Mouse (Mus musculus): Measurements from ENCODE around the gene Itpka. TPM values are rescaled to one million over a fixed set of nuclear protein-coding genes. Genes with fewer than 3 reads are reported as not detected.

Gene Itpka
- polyA plus RNA-seq, 1 experiment from 2014 or later = 4.1 TPM

DNA sequence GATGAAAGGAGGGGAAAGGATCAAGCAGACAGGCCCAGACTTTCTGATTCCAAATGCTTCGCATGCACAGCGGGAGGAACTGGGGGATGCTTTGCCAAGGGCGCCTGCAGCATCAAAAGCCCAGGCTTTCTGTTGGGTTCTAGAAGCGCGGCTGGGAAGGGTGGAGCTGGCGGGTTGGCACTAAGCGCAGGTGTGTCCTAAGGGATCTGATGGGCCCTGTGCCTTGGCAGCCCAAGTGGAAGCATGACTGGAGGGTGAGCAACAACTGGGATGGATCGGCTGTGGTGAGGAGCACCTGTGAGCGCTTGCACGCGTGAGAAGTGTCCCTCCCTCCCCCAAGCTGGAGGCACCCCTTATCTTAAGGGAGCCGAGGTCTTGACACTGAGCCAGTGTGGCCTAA, 5.0 kb upstream of the Itpka start:
- Histone ChIP-seq H3K27ac (no peak overlapping the region), H3K27me3 (replicated peaks) (peaks cover 34% of the 10 kb centered on the region), H3K9me3 (replicated peaks) (no peaks in the 10 kb centered on the region), H3K4me3 (no peak overlapping the region), H3K4me2 (no peak overlapping the region), H3K4me1 (peaks cover 24% of the 10 kb centered on the region), H3K36me3 (peaks cover 29% of the 10 kb centered on the region), H3K9ac (no peak overlapping the region)
- no peak for ATAC-seq
- 26% methylated on average over 12 of the region's 12 CpGs for WGBS (ENCODE audit: insufficient replicate concordance)

DNA sequence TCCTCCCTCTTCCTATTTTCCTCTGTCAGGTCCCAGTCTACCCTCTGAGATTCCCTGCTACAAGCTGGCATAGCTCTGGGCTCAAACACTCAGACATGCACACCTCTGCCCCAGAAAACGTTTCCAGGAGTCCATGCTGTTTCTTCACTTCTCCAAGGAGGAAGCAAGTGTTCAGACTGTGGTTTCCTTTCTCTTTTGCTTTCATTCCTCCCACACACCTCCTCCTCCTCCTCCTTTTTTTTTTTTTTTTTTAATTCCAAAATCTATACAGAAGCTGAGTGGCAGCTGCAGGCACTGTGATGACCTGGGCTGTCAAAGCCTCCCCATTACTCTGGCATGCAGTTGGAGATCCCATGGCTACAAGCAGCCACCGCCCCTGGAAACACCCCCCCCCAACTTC, 1.6 kb upstream of the Itpka start:
- peaks cover 65% of the 10 kb centered on the region for H3K27me3 ChIP-seq (replicated peaks)
- no peaks in the 10 kb centered on the region for H3K36me3 ChIP-seq
- H3K9me3 ChIP-seq (replicated peaks) = no peaks in the 10 kb centered on the region
- H3K27ac ChIP-seq = no peak overlapping the region
- peaks cover 57% of the 10 kb centered on the region for H3K4me1 ChIP-seq
- H3K4me2 ChIP-seq = peak overlapping the region; percentile 97
- no peak overlapping the region for H3K4me3 ChIP-seq
- ATAC-seq = no peak
- H3K9ac ChIP-seq = no peak overlapping the region
- 20% methylated on average over 2 of the region's 2 CpGs for WGBS (ENCODE audit: insufficient replicate concordance)

GRCm38 (mm10) chr2:119742461-119743175, 481 bp downstream of the Itpka start:
- H3K4me3 ChIP-seq = peak overlapping the region; percentile 72
- H3K9ac ChIP-seq = peak overlapping the region; percentile 69
- H3K4me2 ChIP-seq = peak overlapping the region; percentile 97
- peak; percentile 17 for ATAC-seq
- WGBS (ENCODE audit: insufficient replicate concordance) = under 1% methylated on average over 69 of the region's 70 CpGs
- H3K36me3 ChIP-seq = no peaks in the 10 kb centered on the region
- peak overlapping the region; percentile 45 for H3K27ac ChIP-seq
- H3K9me3 ChIP-seq (replicated peaks) = no peaks in the 10 kb centered on the region
- H3K27me3 ChIP-seq (replicated peaks) = peaks cover 74% of the 10 kb centered on the region
- H3K4me1 ChIP-seq = peaks cover 56% of the 10 kb centered on the region

GRCm38 (mm10) chr2:119743176-119743807, 1.2 kb downstream of the Itpka start:
- Histone ChIP-seq H3K9me3 (replicated peaks) (no peaks in the 10 kb centered on the region), H3K4me2 (peak overlapping the region; percentile 97), H3K27me3 (replicated peaks) (peaks cover 75% of the 10 kb centered on the region), H3K36me3 (no peaks in the 10 kb centered on the region), H3K4me1 (peaks cover 56% of the 10 kb centered on the region), H3K9ac (peak overlapping the region; percentile 69), H3K27ac (no peak overlapping the region), H3K4me3 (peak overlapping the region; percentile 72)
- WGBS (ENCODE audit: insufficient replicate concordance) = 9% methylated on average over 28 of the region's 31 CpGs
- ATAC-seq = no peak

DNA sequence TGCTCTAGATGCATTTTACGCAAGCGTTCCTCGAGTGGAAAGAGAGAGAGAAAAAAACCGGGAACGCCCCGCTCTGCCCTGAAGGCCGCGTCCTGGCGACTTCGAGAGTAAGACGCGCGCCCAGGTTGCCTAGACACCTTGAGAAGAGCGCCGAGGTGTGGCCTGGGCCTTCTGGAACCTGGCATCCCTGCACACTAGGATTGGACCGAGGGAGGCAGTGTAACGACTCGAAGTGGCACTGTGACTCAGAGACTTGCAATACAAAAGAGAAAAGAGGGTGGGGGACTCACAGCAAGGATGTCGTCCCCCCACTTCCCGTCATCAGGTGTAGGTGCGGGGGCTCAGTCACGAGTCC, 1.6 kb downstream of the Itpka start:
- Histone ChIP-seq H3K4me2 (peak overlapping the region; percentile 97), H3K36me3 (no peaks in the 10 kb centered on the region), H3K4me3 (peak overlapping the region; percentile 72), H3K9ac (0 out of 2 replicates have a peak overlapping the region, but pooled peaks have one; percentile 22), H3K9me3 (replicated peaks) (no peaks in the 10 kb centered on the region), H3K4me1 (peaks cover 56% of the 10 kb centered on the region), H3K27ac (no peak overlapping the region), H3K27me3 (replicated peaks) (peaks cover 75% of the 10 kb centered on the region)
- WGBS (ENCODE audit: insufficient replicate concordance) = 8% methylated on average over 22 of the region's 22 CpGs
- ATAC-seq = no peak

DNA sequence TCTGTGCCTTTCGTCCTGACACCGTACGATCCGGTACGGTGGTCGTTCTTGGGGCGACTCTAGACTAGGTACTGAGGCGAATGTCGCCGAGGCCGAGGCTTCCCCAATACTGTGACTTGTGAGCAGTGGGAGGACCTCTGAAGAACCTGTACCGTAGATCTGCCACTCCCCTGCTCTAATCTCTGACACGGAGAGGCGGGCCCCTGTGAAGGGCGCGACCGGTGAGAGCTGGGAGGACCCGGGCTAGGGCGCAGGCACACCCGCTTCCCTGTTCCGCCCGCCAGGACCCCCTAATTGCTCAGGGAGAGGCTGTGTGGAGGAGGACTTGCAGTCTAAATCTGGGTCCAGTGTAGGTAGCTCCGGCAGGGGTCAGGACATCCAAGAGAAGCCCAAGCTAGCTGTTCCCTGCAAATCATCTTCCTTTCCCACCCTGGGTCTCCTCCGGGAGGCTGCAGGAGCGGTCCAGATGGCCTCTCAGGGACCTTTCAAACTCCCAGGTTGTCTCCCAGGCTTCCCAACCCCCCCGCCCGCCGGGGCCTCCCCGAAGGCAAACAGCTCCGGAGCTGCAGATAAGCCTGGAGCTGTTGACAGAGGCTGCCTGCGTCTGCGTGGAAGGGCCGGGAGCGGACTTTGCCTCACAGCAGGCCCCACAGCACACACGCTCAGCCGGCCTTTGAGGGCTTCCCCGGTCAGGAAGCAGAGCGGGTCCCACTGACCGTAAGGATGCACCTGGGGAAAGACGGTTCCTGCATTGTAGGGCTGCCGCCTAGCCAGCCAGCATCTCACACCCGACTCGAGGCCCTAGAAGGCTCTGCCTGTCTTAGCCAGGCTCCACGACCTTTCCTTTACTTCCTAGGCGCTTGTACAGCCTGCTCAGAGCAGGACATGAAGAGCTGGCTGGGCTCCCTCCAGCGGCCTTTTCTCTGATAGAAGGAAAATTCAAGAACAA, 2.3 kb downstream of the Itpka start:
- Histone ChIP-seq H3K27ac (peak overlapping the region; percentile 34), H3K27me3 (replicated peaks) (peaks cover 75% of the 10 kb centered on the region), H3K9me3 (replicated peaks) (no peaks in the 10 kb centered on the region), H3K4me1 (peaks cover 56% of the 10 kb centered on the region), H3K9ac (peak overlapping the region; percentile 37), H3K4me2 (peak overlapping the region; percentile 97), H3K4me3 (peak overlapping the region; percentile 72), H3K36me3 (no peaks in the 10 kb centered on the region)
- 3% methylated on average over 46 of the region's 46 CpGs for WGBS (ENCODE audit: insufficient replicate concordance)
- ATAC-seq = peak; percentile 81

DNA sequence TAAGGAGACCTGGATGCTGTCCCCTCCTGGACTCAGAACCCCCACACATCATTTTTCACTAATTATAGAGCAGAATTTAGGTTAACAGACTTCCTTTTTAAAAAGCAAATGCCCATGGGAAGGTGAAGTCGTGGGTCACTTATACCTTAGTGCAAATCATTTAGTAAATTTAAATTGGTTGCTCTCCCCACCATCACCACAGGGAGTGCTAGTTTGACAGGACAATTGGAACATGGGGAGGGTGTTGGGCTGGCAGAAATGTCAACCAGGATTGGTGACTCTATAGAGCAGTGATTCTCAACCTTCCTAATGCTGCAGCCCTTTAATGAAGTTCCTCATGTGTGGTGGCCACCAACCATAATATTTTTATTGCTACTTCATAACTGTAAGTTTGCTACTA, 3.1 kb downstream of the Itpka start:
- H3K9ac ChIP-seq = no peak overlapping the region
- H3K4me1 ChIP-seq = peaks cover 56% of the 10 kb centered on the region
- peak overlapping the region; percentile 97; the same call in 1 of the 2 replicates for H3K4me2 ChIP-seq
- WGBS (ENCODE audit: insufficient replicate concordance) = 8% methylated on average over 1 of the region's 1 CpGs
- H3K27me3 ChIP-seq (replicated peaks) = peaks cover 81% of the 10 kb centered on the region
- no peaks in the 10 kb centered on the region for H3K9me3 ChIP-seq (replicated peaks)
- no peaks in the 10 kb centered on the region for H3K36me3 ChIP-seq
- ATAC-seq = no peak
- peak overlapping the region; percentile 34; the same call in 1 of the 2 replicates for H3K27ac ChIP-seq
- H3K4me3 ChIP-seq = no peak overlapping the region

- H3K27me3 ChIP-seq (replicated peaks) = peaks cover 97% of the 10 kb centered on the region
- ATAC-seq = no peak
- no peak overlapping the region for H3K27ac ChIP-seq
- H3K4me1 ChIP-seq = peaks cover 34% of the 10 kb centered on the region
- H3K9me3 ChIP-seq (replicated peaks) = no peaks in the 10 kb centered on the region
- H3K4me3 ChIP-seq = no peak overlapping the region
- no peak overlapping the region for H3K9ac ChIP-seq
- no peak overlapping the region for H3K4me2 ChIP-seq
- 64% methylated on average over 7 of the region's 7 CpGs for WGBS (ENCODE audit: insufficient replicate concordance)
- H3K36me3 ChIP-seq = no peaks in the 10 kb centered on the region
Observed at GRCm38 (mm10) chr2:119747554-119747953, 5.4 kb downstream of the Itpka start.

DNA sequence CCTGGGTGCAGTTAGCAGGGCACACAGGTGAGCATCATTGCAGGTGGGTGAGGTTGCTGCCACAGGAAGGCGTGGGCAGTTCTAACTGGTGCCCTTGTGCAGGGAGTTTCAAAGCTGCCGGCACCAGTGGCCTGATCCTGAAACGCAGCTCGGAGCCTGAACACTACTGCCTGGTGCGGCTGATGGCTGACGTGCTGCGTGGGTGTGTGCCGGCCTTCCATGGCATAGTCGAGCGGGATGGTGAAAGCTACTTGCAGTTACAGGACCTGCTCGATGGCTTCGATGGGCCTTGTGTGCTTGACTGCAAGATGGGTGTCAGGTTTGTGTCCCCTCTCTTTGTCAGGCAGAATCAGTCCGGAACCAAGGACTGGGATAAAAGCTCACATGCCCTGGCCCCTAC, 7.1 kb downstream of the Itpka start:
- Histone ChIP-seq H3K27me3 (replicated peaks) (peaks cover 97% of the 10 kb centered on the region), H3K4me1 (peaks cover 17% of the 10 kb centered on the region), H3K36me3 (no peaks in the 10 kb centered on the region), H3K4me2 (no peak overlapping the region), H3K9me3 (replicated peaks) (no peaks in the 10 kb centered on the region), H3K9ac (no peak overlapping the region), H3K27ac (no peak overlapping the region), H3K4me3 (no peak overlapping the region)
- WGBS (ENCODE audit: insufficient replicate concordance) = 63% methylated on average over 13 of the region's 13 CpGs
- ATAC-seq = no peak

- Histone ChIP-seq H3K27me3 (replicated peaks) (peaks cover 98% of the 10 kb centered on the region), H3K9me3 (replicated peaks) (no peaks in the 10 kb centered on the region), H3K4me3 (peak overlapping the region; percentile 62), H3K9ac (peak overlapping the region; percentile 41; the same call in 1 of the 2 replicates), H3K4me1 (peaks cover 18% of the 10 kb centered on the region), H3K27ac (no peak overlapping the region), H3K36me3 (no peaks in the 10 kb centered on the region), H3K4me2 (peak overlapping the region; percentile 87)
- 7% methylated on average over 31 of the region's 31 CpGs for WGBS (ENCODE audit: insufficient replicate concordance)
- ATAC-seq = no peak
Observed at GRCm38 (mm10) chr2:119757601-119758100, 15.5 kb downstream of the Itpka start.

- WGBS (ENCODE audit: insufficient replicate concordance) = 1% methylated on average over 75 of the region's 77 CpGs
- H3K27me3 ChIP-seq (replicated peaks) = peaks cover 92% of the 10 kb centered on the region
- no peaks in the 10 kb centered on the region for H3K9me3 ChIP-seq (replicated peaks)
- peak; percentile 46 for ATAC-seq
- H3K4me1 ChIP-seq = peaks cover 18% of the 10 kb centered on the region
- peak overlapping the region; percentile 41; the same call in 1 of the 2 replicates for H3K9ac ChIP-seq
- peak overlapping the region; percentile 87 for H3K4me2 ChIP-seq
- no peak overlapping the region for H3K27ac ChIP-seq
- H3K36me3 ChIP-seq = no peaks in the 10 kb centered on the region
- H3K4me3 ChIP-seq = peak overlapping the region; percentile 62
Observed at GRCm38 (mm10) chr2:119758101-119758843, 16.1 kb downstream of the Itpka start.
